Mouse (Mus musculus) stomach, postnatal 0 days (tissue): ENCODE measurements at regions not wholly inside any gene's neighbourhood (a gene's known extent, or its start where the extent isn't known, plus 50 kb on each side); places are given as distances from the start of the nearest gene placed in this dataset.

ENCODE experiments used
- CTCF ChIP-seq: IDR thresholded peaks from 2 replicates; pipeline ENCODE4 v1.5.1; 2016; ENCODE audit warnings: antibody characterized with exemption, low read depth, mild to moderate bottlenecking, moderate library complexity
- EP300 ChIP-seq: optimal IDR thresholded peaks from 2 replicates; pipeline ENCODE3; 2016; ENCODE audit warnings: antibody characterized with exemption

GRCm38 (mm10) chr10:66885575-66885974, 210.3 kb upstream of the Jmjd1c start:
- TF ChIP-seq CTCF = no peak
- no peak for TF ChIP-seq EP300
